Mouse (Mus musculus) cerebellum, postnatal 10 days (tissue): Measurements from ENCODE around the gene Stoml1.
"Not testable (repeated sequence)": the region's sequence is repeated elsewhere in the genome, so short reads cannot be mapped to it uniquely, and the experiment has no call there.

Experiments
- DNase-seq, 2 experiments: peaks; one replicate each; pipeline ENCODE4 v3.0.0; 2021; ENCODE audit warnings: mixed read lengths in 2 of 2

Gene Stoml1

DNA sequence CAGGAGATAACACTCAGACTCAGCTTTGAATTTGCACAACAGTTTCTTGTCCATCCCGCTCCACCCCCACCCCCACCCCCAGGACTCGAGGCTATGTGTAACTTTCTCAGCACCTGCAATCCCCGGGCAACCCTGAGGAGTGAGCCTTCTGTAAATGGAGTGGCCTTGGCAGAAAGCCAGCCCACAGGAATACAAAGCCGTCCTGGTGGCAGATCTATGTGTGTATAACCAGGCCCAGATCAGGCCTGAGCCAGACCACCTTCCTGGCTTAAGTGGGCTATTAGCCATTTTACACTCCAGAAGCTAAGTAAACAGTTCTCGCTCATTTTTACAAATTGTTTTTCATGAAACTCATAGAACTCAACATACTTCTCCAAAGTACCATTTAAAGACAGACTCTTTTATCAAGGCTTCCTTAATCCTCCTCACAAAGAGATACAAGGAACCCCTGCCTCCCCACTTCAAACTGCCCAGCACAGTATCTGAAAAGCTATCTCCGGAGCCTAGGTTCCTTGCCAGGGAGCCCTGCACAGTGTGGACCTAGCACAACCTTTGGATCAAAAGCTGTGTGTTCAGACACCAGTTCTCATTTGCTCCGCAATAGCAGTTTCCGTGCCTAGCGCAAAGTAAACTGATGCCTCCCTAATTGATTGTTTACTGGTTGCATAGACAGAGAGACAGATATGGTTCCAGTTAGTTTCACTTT is 11.0 kb upstream of the Stoml1 start:
- peak; percentile 65 for DNase-seq

DNA sequence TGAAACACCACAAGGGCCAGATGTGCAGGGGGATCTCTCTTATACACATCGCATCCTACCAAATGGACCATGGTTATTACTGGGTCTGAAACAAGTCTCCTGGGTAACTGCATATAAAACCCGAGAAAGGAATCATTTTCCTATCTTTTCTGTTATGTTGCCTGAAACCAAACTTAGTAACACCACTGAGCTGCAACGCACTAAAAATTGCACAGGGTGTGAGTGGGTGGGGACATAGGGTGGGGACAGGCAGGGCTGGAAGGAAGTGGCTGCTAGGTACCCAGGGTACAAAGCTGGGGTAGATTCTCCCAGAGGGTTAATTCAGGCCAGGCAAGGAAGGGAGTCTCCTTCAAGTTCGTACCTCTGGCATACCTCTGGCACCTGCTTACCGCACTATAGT is 10.3 kb upstream of the Stoml1 start:
- no peak for DNase-seq

DNA sequence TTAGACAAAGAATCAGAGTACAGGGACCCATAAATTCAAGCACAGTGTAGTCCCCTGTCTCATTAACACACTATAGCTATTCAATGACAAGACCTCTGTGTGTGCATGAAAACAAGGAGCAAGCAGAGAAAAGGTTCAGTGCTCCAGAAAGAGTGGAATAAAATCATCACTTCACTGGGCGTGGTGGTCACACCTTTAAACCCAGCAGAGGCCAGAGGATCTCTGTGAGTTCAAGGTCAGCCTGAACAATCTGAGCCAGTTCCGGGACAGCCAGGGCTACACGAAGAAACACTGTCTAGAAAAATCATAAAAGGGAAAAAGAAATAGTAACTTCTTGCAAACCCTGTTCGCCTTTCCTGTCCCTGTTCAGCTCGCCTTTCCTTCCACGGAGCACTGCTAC is 9.3 kb upstream of the Stoml1 start:
- no peak for DNase-seq

DNA sequence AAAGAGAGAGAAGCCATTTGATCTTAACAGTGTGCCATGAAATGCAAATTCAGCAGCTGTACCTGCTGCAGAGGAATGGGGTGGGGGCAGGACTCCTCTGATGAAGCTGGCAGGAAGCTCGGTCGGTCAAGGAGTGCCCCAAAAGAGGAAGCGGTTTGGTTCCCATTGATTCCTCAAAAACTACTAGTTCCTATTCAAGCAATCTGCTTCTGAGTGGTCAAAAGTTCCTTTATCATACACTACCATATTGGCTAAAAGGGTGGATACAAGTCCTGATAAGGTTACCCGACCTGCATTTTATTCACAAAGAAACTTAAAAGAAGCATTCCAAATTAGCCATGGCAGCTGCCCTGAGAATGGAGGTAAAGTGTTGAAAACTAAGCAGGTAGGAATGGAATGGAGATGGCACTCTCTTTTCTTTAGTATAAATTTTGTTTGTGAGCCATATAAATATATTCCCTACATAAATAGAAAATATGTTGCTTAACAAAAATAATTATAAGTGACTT is 6.8 kb upstream of the Stoml1 start:
- no peak for DNase-seq

DNA sequence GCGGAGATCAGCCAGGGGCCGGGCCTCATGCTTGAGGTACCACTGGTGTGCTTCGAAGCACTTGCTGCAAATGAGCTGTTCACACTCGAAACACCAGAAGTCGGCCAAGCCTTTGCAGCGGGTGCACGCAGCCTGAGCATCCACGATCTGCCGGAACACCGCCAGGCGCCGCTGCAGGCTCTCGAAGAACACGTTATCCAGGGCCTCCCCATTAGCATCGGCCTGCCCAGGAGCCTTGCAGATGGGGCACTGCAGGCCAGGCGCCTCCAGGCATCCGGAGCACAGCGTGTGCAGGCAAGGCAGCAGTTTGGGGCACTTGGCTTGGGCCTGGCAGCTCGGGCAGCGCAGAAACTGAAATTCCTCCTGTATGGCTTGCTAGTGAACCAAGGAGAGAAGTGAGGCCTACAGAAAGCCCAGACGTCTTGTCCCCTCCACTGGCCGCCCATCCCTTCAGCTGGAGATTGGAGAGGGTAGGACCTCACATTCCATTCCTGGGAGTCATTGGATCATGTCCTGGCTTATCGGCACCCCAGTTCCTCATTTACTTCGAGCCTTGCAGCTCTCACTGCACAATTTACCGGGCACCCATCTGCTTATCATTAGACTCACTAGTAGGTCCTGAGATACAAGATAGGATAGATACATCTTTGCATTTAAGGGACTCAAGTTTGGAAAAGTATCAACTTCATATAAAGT is 5.8 kb upstream of the Stoml1 start:
- DNase-seq, result peak; percentile 90 to 92

DNA sequence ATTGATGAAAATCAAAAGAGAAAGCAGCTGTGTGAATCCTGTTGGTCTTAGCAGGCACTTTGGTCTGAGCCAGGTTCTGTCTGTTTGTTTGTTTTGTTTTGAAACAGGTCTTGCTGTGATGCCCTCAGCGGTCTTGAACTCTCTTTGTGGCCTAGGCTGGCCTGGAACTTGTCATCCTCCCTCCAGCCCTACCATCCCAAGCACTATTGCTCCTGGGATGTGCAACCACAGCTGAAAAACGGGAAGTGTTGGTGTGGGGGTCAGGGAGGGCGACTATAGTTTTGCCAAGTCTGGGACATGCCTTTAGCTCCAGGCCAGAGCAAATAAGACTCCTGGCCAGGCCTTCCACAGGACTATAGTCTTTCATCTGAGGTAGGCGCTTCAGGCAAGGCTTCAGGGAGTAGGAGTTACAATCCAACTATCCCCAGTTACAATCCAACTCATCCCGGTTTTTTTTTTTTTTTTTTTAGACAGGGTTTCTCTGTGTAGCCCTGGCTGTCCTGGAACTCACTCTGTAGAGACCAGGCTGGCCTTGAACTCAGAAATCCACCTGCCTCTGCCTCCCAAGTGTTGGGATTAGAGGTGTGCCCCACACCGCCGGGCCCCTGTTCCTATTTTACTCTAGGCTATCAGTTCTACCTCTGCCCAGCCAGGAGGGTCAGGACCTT is 4.1 kb upstream of the Stoml1 start:
- no peak for DNase-seq

DNA sequence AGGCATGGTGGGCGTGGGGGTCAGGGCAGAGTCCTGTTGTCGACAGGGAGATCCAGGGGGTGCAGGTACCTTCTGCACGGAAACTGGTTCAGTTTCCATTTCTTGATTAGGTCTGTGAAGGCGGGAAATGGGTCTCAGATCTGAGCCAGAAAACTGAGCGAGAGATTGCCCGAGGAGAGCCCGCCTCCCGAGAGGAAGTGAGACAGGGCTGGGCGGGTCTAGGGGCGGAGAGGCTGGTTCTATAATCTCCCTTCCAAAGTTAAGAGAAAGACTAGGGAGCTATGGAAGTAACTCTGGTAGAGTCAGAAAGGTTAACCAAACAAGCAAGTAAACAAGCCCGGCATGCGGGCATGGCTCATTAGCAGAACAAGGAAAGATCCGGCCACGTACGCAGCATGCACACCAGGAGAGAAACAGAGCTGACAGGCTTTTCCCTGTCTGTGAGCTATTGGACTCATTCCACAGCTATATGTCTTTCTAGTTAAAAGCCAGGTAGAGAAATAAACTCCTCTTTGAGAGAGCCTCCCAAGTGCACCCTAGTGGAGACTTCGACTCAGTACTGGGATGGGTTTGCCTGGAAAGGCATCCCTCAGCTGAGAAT is 3.3 kb upstream of the Stoml1 start, which contains the start of gene Pml:
Gene Pml, minus strand, starts transcription at position 195 of the 601 bp plus-strand sequence.
- DNase-seq, result peak; percentile 69 to 72

DNA sequence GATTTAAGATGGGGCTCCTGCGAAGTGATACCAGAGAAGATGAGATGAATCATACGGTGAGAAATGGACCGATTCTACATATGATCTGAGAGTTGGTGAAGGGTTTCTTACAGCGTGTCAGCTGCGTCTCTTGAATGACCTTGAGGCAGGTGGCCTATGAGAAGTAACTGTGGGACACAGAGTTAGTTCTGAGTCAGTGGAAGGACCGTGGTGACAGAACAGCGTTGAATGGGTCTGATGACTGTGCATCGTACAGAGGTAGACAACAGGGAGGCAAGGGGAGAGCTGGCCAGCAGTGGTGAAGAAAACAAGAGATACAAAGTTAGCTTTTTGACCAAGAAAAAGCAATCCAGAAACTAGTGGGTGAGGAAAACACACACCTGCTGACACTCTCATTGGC is 2.6 kb upstream of the Stoml1 start:
- no peak for DNase-seq

DNA sequence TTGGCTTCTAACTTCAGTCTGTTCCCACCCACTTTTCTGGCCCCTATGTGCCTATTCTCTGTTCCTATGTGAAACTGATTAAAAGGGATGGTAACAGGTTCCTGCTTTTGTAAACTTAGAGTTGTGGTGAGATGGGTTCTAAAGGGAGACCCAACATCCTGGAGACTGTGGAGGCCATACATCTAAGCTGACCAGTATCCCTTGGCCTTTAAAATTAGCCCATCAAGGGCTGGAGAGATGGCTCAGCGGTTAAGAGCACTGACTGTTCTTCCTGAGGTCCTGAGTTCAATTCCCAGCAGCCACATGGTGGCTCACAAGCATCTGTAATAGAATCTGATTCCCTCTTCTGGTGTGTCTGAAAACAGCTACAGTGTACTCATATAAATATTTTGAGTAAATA is 2.2 kb upstream of the Stoml1 start:
- not testable (repeated sequence) for DNase-seq

DNA sequence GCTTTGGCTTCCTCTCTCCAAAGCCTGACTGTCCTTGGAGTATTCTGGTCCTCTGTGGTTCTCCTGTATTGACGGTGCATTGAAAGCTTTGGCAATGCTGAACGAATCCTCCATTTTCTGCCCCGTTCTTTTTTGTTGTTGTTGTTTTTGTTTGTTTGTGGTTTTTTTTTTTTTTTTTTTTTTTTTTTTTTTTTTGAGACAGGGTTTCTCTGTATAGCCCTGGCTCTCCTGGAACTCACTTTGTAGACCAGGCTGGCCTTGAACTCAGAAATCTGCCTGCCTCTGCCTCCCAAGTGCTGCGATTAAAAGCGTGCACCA is 800 bp downstream of the Stoml1 start:
- DNase-seq, result not testable (repeated sequence)

DNA sequence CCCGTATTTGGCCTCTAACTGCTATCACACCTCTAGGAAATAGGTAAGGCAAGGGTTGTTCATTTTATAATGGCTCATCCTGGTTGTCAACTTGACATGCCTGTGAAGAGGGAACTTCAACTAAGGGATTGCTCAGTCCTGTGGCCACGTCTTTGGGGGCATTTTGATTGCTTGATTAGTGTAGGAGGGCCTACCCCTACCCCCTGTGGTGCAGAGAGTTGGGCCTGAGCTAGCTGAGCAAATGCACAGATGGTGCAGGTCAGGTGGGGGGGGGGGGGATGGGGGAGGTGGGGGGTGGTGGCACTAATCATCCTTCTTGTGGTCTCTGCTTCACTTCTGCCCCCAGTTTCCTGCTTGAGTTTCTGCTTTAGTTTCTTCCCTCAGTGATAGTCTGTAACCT is 2.1 kb downstream of the Stoml1 start:
- peak; percentile 56 to 65 for DNase-seq

DNA sequence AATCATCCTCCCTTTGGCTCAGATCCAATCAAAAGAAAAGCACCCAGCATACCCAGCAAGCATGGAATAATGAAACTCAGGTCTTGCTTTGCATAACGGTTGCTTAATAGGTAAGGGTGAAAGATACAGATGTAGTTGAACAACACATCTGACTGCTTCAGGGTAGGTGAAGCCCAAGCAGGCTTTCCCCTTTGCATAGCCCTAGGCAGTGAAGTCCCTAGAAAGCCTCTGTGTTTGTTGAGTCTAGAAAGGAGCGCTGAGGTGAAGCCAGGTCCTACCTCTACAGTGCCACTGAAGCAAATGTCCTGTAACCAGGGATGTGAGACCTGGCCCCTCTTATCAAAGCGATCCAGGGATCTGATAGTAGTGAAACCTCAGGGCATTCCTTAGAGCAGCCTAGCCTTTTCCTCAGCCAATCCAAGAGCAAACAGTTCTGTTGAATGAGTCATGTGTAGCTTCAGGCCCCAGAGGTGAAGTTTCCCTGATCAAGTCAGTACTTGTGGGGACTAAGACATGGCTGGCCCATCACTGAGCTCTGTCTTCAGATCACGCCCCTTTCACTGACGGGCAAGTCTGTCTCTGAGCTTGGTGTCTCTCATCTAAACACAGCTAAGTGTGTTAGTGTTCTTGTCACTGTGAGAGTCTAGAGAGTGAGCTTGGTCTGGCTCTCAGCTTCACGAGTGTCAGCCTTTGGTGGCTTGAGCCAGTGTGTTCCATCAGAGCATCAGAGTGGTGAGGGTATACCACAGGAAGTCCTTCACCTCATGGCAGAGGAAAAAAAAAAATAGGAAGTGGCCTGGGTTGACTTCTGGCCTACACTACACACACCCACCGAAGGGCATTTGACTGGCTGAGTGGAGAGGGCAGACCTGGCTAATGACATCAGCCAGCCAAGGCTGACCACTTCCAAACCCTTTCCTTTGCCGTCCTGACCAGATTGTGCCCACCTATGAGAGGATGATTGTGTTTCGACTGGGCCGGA is 3.0 kb downstream of the Stoml1 start:
- DNase-seq, result no peak

DNA sequence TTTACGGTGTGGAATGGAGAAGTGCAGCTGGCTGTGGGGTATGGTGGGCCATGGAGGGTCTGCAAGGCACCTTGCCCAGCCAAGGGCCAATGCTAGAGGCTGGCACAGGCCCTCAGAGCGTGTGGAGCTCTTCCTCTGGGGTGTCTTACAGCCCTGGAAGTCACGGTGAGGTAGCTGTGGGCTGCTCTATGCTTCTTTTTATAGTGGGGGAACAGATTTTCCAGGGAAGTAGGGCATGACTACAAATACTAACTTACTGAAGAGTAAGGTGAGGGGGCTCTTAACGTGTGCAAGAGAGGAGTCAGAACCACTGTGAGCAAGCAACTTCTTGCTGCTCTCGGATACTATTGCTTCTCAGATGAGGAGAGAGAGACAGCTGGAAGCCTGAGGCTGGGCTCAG is 9.5 kb downstream of the Stoml1 start:
- no peak for DNase-seq

DNA sequence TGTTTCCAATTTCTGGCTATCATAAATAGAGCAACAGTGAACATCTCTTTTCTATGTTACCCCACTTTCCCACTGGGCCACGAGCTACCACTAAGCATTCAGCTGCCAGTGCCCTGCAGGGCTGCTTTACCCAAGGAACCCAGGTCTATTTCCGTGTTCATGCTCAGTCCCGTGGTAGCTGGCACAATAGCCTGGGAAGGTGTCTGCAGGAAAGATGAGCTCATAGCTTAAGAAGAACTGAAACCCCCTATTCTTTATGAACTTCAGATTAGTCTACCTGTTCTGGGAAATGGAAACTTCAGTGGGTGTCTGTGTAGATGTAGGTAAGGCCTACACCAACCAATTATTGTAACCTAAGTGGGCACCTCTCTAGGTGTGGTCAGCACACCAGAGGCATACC is 12.4 kb downstream of the Stoml1 start:
- DNase-seq, result no peak

DNA sequence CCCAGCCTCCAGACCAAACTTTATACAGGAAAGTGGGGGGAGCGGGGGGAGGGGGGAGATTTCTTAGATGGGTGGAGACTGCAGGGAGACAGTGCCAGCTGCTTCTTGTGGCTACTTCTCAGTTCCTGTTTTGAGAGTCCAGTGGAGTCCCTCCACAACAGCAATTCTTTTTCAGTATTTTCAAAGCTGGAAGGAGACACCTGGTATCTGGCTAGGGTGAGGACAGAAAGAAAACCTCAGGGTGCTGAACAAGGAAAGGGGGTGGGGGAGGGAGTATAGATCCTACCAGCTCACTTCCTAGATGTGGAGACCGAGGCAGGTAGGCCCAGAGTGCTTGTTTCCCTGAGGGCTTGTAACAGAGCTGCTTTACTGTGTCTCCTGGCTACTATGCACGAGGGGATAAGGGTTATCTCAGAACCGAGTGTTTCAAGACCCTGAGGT is 13.6 kb downstream of the Stoml1 start:
- no peak for DNase-seq

DNA sequence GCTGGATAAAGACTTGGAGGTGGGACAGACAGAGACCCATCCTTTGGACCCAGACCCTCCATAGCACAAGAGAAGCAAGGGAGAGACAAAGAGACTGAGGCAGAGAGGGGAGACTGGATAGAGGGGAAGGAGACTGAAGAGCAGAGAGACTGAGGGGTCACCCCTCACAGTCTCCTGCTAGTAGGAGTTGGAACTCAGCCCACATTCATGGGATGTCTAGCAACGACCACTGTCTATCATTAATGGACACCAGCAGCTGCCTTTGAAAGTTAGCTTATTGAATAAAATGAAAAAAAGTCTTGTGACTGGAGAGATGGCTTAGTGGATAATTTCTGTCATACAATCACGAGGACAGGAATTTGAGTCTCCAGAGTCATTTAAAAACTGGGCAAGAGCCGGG is 14.1 kb downstream of the Stoml1 start:
- no peak for DNase-seq

DNA sequence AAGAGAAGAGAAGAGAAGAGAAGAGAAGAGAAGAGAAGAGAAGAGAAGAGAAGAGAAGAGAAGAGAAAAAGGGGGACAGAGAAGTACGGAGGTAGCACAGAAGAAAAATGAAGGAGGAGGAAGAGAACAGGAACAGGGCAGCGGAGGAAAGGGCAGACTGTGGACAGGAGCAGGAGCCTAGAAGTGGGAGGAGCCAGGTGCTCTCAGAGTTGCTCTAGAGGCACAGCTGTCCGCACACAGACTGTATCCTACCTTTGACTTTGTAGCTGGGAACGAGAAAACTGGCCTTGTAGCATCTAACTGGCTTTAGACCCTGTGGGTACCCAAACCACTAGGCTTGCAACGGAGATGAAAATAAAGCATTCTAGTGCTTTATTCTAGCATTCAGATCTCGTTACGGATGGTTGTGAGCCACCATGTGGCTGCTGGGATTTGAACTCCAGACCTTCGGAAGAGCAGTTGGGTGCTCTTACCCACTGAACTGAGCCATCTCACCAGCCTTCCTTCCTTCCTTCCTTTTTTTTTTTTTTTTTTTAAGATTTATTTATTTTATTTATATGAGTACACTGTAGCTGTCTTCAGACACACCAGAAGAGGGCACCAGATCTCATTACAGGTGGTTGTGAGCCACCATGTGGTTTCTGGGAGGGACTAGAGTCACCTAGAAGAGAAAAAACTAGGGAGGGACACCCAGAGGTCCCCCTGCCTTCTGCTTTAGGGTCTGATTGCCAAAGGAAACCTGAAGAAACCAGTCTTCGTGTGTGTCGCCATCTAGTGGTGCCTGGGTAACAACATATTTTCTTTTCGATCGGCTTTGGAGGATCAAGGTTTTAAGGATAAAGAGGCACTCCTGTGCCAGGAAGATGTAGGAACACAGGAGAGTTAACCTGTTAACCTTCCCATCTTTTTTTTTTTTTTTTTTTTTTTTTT is 15.7 kb downstream of the Stoml1 start:
- DNase-seq, result peak; percentile 81 to 86

DNA sequence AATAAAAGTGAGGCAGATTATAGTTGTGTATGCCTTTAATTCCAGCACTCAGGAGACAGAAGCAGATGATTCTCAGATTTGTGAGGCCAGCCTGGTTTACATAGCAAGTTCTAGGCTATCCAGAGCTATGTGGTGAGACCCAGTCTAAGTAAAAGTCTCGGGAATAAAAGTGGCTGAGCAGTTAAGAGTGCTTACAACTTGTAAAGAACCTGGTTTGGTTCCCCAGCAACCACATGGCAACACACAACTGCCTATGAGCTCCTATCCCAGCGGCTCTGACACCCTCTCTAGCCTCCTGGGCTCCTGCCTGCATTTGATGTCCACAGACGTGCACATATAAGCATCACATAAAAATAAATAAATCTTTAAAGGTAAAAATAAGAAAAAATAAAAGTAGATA is 17.1 kb downstream of the Stoml1 start:
- DNase-seq, result no peak

DNA sequence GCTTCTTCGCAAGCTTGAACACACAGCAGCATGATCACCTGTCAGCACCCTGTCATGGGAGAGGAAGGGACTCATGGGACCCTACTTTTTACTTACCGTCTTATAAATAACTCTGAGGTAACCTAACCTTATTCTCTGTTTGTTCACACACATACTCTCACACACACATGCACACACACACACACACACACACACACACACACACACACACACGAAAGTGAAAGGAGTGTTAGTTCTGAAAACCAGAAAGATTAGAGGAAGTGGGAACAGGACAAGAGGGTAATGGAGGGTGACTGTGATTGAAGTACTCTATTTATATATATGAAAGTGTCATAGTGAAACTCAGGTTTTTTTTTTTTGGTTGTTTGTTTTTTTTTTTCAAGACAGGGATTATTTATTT is 18.1 kb downstream of the Stoml1 start:
- no peak for DNase-seq

DNA sequence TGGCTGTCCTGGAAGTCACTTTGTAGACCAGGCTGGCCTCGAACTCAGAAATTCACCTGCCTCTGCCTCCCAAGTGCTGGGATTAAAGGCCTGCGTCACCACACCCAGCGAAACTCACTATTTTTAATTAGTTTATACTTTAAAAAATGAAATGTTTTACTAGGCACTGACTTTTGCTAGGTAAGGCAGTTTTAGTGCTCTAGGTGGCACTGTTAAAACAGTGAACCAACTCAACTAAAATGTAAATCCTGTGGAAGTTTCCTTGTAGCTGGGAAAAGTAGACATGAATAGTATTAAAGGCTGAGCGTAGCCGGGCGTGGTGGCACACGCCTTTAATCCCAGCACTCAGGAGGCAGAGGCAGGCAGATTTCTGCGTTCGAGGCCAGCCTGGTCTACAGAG is 18.6 kb downstream of the Stoml1 start:
- not testable (repeated sequence) for DNase-seq

DNA sequence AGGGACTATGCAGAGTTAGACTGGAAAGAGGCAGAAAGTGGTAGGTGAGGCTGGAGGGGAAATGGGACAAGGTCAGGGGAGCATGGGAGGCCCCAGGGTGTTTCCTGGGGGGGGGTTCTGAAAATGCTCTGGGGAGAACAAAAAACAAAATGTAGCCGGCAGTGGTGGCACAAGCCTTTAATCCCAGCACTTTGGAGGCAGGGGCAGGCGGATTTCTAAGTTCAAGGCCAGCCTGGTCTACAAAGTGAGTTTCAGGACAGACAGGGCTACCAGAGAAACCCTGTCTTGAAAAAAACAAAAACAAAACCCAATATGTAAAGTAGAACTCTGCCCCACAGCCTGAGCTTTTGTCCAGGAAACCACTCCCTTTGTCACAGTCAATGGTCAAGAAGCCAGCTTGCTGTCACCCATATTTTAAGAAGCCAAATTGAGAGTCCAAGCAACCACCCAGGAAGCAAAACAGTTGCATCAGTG is 19.1 kb downstream of the Stoml1 start:
- no peak for DNase-seq
